Mouse (Mus musculus) left cerebral cortex, postnatal 14 days (tissue): ENCODE measurements around the gene Olfr104-ps. TPM values are rescaled to one million over a fixed set of nuclear protein-coding genes. Genes with fewer than 3 reads are reported as not detected.

ENCODE experiments used
- DNase-seq, 2 experiments: peaks; one replicate each; pipeline ENCODE4 v3.0.0; 2021 to 2022; ENCODE audit warnings: low spot score in 2 of 2, mixed read lengths in 1 of 2
- intact Hi-C: fragments of 180-260 bp; cut with DNase I; formaldehyde crosslinking; loops from one replicate; pipeline ENCODE4 v1.15.1; 2025
- long read RNA-seq, 2 experiments: library from polyadenylated mRNA; stranded (forward); transcript quantifications; one replicate each; pipeline ENCODE4 v2.0.0; 2021
- total RNA-seq, 2 experiments: library from RNA; stranded (reverse); gene quantifications; 2 replicates each; pipeline ENCODE4 v1.2.3; 2021

Olfr104-ps gene
- not detected for total RNA-seq
- long read RNA-seq, experiment 1, result 0 reads
- long read RNA-seq, experiment 2, result 0 reads

- intact Hi-C loops, result no loop called here
- no peak for DNase-seq
Observed at GRCm38 (mm10) chr17:37359282-37359681, at the start of gene Olfr104-ps. Gene Olfr104-ps (plus strand): TSS chr17:37359582.

DNA sequence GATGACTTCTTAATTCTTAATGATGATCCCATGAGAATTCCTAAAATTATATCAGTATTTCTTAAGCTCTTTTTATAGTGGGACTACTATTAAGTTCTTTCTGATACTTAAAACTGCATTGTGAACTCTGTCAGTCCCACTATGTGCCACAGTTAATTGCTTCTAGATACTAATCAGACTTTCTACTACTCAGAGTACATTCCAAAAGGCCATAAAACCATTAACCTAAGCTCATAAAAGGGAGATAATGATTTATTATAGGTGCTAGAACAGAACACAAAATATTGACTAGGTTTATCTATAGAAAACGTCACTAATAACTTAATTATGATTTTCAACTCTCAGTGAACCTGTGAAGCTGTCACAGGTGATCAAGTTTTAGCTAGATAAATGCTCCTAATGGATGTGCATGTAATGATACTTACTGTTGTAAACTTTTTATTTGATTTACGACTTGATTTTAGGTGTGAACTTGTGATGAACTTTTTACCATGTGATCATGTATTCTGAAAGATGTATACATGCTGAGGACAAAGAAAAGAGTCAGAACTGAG lies 49.2 kb upstream of the Olfr104-ps start:
- intact Hi-C loops, result no loop called here

GRCm38 (mm10) chr17:37316954-37317353 lies 42.4 kb upstream of the Olfr104-ps start, which contains the start of gene Olfr102:
Gene Olfr102 (minus strand): TSS chr17:37317054.
- DNase-seq, result no peak
- intact Hi-C loops, result no loop called here

More for the DNA sequence above, 49.2 kb upstream of the Olfr104-ps start:
- no peak for DNase-seq

DNA sequence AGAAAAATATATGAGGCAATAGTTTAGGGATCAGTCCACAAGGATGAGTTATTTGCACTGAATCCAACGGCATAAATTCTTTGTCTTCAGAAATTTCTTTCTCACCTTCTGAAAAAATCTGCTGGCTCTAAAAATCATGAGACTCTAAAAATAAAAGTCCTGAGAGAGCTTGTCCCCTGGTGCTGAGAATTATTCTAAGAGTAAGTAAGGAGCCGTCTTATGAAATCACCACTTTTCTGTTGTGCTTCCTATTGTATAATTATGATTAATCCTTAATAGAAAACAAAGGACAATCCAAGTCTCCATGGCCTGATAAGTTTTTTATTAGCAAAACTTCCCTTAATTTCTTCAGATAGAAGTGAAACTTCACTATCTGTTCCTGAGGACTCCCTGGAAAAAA lies 19.8 kb upstream of the Olfr104-ps start, which contains the start of gene Olfr103:
Olfr103 (minus strand) TSS at position 101 of the 400 bp plus-strand sequence.
- intact Hi-C loops, result no loop called here
- DNase-seq, result no peak

GRCm38 (mm10) chr17:37378733-37379132 lies 19.4 kb downstream of the Olfr104-ps start, which contains the start of gene Olfr105-ps:
Gene Olfr105-ps (plus strand): TSS chr17:37379033.
- DNase-seq, result no peak
- intact Hi-C loops, result no loop called here

GRCm38 (mm10) chr17:37390093-37390492 lies 30.7 kb downstream of the Olfr104-ps start, which contains the start of gene Olfr106-ps:
Gene Olfr106-ps (plus strand): TSS chr17:37390393.
- intact Hi-C loops, result no loop called here
- no peak for DNase-seq

- intact Hi-C loops, result no loop called here
- DNase-seq, result no peak
Observed at GRCm38 (mm10) chr17:37398926-37399325, 39.5 kb downstream of the Olfr104-ps start, which contains the start of gene Olfr107. Gene Olfr107 (plus strand): TSS chr17:37399226.

- DNase-seq, result no peak
- intact Hi-C loops, result no loop called here
Observed at GRCm38 (mm10) chr17:37413380-37413779, 54.0 kb downstream of the Olfr104-ps start.

Other genes with a start within 250 kb of the Olfr104-ps start
- not detected for gene Olfr92, start 239.5 kb upstream of the Olfr104-ps start, total RNA-seq
- gene Olfr93, start 198.1 kb upstream of the Olfr104-ps start, total RNA-seq, result not detected
- not detected for gene Ubd, start 165.7 kb upstream of the Olfr104-ps start, total RNA-seq
- gene Olfr94, start 158.6 kb upstream of the Olfr104-ps start, total RNA-seq, result not detected
- gene Olfr95, start 146.5 kb upstream of the Olfr104-ps start, total RNA-seq, result not detected
- gene Olfr96, start 139.4 kb upstream of the Olfr104-ps start, total RNA-seq, result not detected
- not detected for gene Olfr97, start 122.3 kb upstream of the Olfr104-ps start, total RNA-seq
- gene Olfr98, start 95.8 kb upstream of the Olfr104-ps start, total RNA-seq, result not detected
- gene H2-M3, start 89.4 kb upstream of the Olfr104-ps start, total RNA-seq, result 1 to 10 TPM; 2.7 to 4.1 TPM
- gene Olfr99, start 76.1 kb upstream of the Olfr104-ps start, total RNA-seq, result not detected
- not detected for gene Olfr101, start 55.3 kb upstream of the Olfr104-ps start, total RNA-seq
- gene Olfr102, start 42.5 kb upstream of the Olfr104-ps start, total RNA-seq, result not detected
- gene Olfr103, start 19.9 kb upstream of the Olfr104-ps start, total RNA-seq, result not detected
- gene Olfr105-ps, start 19.5 kb downstream of the Olfr104-ps start, total RNA-seq, result not detected
- gene Olfr106-ps, start 30.8 kb downstream of the Olfr104-ps start, total RNA-seq, result not detected
- not detected for gene Olfr107, start 39.6 kb downstream of the Olfr104-ps start, total RNA-seq
- not detected for gene Olfr108, start 85.9 kb downstream of the Olfr104-ps start, total RNA-seq
- not detected for gene Olfr109, start 99.3 kb downstream of the Olfr104-ps start, total RNA-seq
- gene H2-M2, start 124.0 kb downstream of the Olfr104-ps start, total RNA-seq, result not detected
- not detected for gene Olfr110, start 132.9 kb downstream of the Olfr104-ps start, total RNA-seq
- not detected for gene Olfr111, start 148.4 kb downstream of the Olfr104-ps start, total RNA-seq
- gene Olfr112, start 209.9 kb downstream of the Olfr104-ps start, total RNA-seq, result not detected
- gene Olfr113, start 218.1 kb downstream of the Olfr104-ps start, total RNA-seq, result not detected
- not detected for gene Olfr114, start 233.2 kb downstream of the Olfr104-ps start, total RNA-seq